Mouse (Mus musculus) kidney, embryonic 15.5 days (tissue): Measurements from ENCODE around the gene 4921517D22Rik. TPM values are rescaled to one million over a fixed set of nuclear protein-coding genes. Genes with fewer than 3 reads are reported as not detected.
A peak's percentile ranks its signal among the peaks of the same experiment; 100 is the strongest.

Experiments used
- ATAC-seq: fragments of 200-750 bp; cut with Nextera tagmentation; replicated peaks from 2 replicates; pipeline ENCODE4 v1.8.0; 2017; ENCODE audit warnings: moderate TSS enrichment; ENCODE audit not compliant: low FRiP score
- H3K27ac ChIP-seq: fragments of 300-500 bp; sonication (generic); 2 replicates; pipeline ENCODE4 v1.5.1; 2015; ENCODE audit warnings: mild to moderate bottlenecking, inconsistent platforms
- H3K27me3 ChIP-seq: fragments of 300-500 bp; sonication (generic); 2 replicates; pipeline ENCODE4 v1.6.1; 2015; ENCODE audit warnings: inconsistent platforms
- H3K36me3 ChIP-seq: fragments of 300-500 bp; sonication (generic); 2 replicates; pipeline ENCODE4 v1.6.1; 2015; ENCODE audit warnings: inconsistent platforms
- H3K4me1 ChIP-seq: fragments of 300-500 bp; sonication (generic); 2 replicates; pipeline ENCODE4 v1.6.1; 2015; ENCODE audit warnings: inconsistent platforms
- H3K4me2 ChIP-seq: fragments of 300-500 bp; sonication (generic); 2 replicates; pipeline ENCODE4 v1.6.1; 2015; ENCODE audit warnings: moderate library complexity, mild to moderate bottlenecking, inconsistent platforms
- H3K4me3 ChIP-seq: fragments of 300-500 bp; sonication (generic); replicated peaks from 2 replicates; pipeline ENCODE4 v1.5.1; 2015; ENCODE audit warnings: mild to moderate bottlenecking, inconsistent platforms
- H3K9ac ChIP-seq: fragments of 300-500 bp; sonication (generic); 2 replicates; pipeline ENCODE4 v1.6.1; 2015; ENCODE audit warnings: mild to moderate bottlenecking, inconsistent platforms
- H3K9me3 ChIP-seq: fragments of 300-500 bp; sonication (generic); replicated peaks from 2 replicates; pipeline ENCODE4 v1.6.1; 2016; ENCODE audit warnings: inconsistent platforms
- WGBS: fragments of 180-500 bp; shearing (Covaris S2); methylation state at CpG from one replicate; pipeline ENCODE4 v1.1.7; 2015; ENCODE audit warnings: mixed read lengths; 5-methylcytosine and 5-hydroxymethylcytosine counted together
- polyA plus RNA-seq: library from polyadenylated mRNA; unstranded; fragments of >200 nt; fragmentation: Nextera tagmentation; extraction: Ambion mirVana; gene quantifications from 2 replicates; pipeline ENCODE4 v1.2.1, GENCODE M21; 2015

Gene 4921517D22Rik
- polyA plus RNA-seq, 1 experiment from 2014 or later = not detected

DNA sequence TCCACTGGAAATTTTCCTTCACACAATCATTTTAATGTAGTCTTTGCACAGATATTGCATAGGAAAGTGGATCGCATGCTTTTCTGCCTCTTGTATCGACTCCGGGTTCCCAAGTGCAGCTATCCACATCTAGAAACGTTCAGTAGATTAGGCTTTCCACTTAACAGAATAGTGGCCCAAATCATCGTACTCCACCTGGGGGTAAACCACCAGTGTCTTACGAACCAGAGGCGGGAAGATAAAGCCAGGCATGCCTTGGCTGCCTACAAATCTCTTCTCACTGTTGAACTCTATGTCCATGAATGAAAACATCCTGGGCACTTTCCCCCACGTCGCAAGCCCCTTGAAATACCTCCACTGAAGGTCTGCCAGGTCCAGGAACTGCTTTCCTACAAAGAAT lies 4.6 kb downstream of the 4921517D22Rik start:
- Histone ChIP-seq H3K27ac (no peak overlapping the region), H3K9me3 (no peaks in the 10 kb centered on the region), H3K4me2 (no peak overlapping the region), H3K9ac (no peak overlapping the region), H3K4me1 (no peaks in the 10 kb centered on the region), H3K27me3 (no peaks in the 10 kb centered on the region), H3K4me3 (no peak overlapping the region), H3K36me3 (no peaks in the 10 kb centered on the region)
- 85% methylated on average over 9 of the region's 9 CpGs for WGBS
- ATAC-seq = no peak

DNA sequence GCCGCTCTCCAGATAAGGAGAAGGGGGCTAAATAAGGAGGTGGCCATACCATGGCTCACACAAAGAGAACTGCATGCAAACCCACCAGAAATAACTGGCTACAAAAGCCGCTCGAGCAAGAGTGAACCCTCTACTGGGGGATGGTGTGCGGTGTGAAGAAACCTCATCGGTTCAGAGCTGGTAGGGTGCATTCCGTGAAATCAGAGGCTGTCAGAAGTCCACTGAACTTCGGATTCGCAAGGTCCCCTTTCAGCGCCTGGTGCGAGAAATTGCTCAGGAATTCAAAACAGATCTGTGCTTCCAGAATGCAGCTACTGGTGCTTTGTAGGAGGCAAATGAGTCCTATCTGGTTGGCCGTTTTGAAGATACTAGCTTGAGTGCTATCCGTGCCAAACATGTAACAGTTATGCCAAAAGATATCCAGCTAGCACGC lies 5.6 kb downstream of the 4921517D22Rik start:
- WGBS = 77% methylated on average over 13 of the region's 13 CpGs
- ATAC-seq = no peak

GRCm38 (mm10) chr13:59685236-59685635 lies 8.7 kb downstream of the 4921517D22Rik start:
- H3K36me3 ChIP-seq = no peaks in the 10 kb centered on the region
- H3K9ac ChIP-seq = no peak overlapping the region
- H3K4me2 ChIP-seq = no peak overlapping the region
- H3K27me3 ChIP-seq = no peaks in the 10 kb centered on the region
- H3K4me3 ChIP-seq = no peak overlapping the region
- H3K27ac ChIP-seq = no peak overlapping the region
- WGBS = 88% methylated on average over 3 of the region's 3 CpGs
- ATAC-seq = no peak
- no peaks in the 10 kb centered on the region for H3K4me1 ChIP-seq
- H3K9me3 ChIP-seq = no peaks in the 10 kb centered on the region

More for the DNA sequence above, 5.6 kb downstream of the 4921517D22Rik start:
- H3K9ac ChIP-seq = no peak overlapping the region
- H3K4me2 ChIP-seq = no peak overlapping the region
- no peaks in the 10 kb centered on the region for H3K27me3 ChIP-seq
- H3K36me3 ChIP-seq = no peaks in the 10 kb centered on the region
- H3K27ac ChIP-seq = no peak overlapping the region
- H3K9me3 ChIP-seq = no peaks in the 10 kb centered on the region
- H3K4me3 ChIP-seq = no peak overlapping the region
- H3K4me1 ChIP-seq = no peaks in the 10 kb centered on the region

DNA sequence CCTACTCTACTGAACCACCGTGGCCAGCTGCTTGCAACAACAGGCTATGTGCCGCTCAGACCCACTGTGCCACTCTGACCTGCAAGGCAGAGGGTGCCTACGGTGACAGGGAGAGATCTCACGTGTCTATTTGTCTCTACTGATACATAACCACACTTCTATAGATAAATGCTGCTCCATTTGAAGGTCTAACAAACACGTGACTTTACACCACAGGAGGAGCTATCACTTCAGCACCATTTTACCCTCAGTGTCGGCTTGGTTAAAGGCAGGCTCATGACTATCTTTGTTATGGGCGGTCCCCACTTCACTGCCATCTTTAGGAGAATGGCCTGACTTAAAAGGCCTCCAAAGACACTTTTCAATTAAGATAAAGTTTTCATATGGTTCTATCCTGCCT lies 11.3 kb downstream of the 4921517D22Rik start:
- WGBS = 30% methylated on average over 7 of the region's 7 CpGs
- H3K9me3 ChIP-seq = no peaks in the 10 kb centered on the region
- H3K4me1 ChIP-seq = no peaks in the 10 kb centered on the region
- no peak for ATAC-seq
- no peak overlapping the region for H3K27ac ChIP-seq
- no peak overlapping the region for H3K4me3 ChIP-seq
- no peak overlapping the region for H3K4me2 ChIP-seq
- H3K27me3 ChIP-seq = no peaks in the 10 kb centered on the region
- no peak overlapping the region for H3K9ac ChIP-seq
- no peaks in the 10 kb centered on the region for H3K36me3 ChIP-seq

- 69% methylated on average over 4 of the region's 4 CpGs for WGBS
- Histone ChIP-seq H3K9me3 (no peaks in the 10 kb centered on the region), H3K4me2 (no peak overlapping the region), H3K4me3 (no peak overlapping the region), H3K9ac (no peak overlapping the region), H3K27ac (no peak overlapping the region), H3K36me3 (no peaks in the 10 kb centered on the region), H3K4me1 (peaks cover 6% of the 10 kb centered on the region), H3K27me3 (no peaks in the 10 kb centered on the region)
- no peak for ATAC-seq
Observed at GRCm38 (mm10) chr13:59679908-59680307, 14.0 kb downstream of the 4921517D22Rik start.

GRCm38 (mm10) chr13:59679306-59679705 lies 14.6 kb downstream of the 4921517D22Rik start:
- no peak overlapping the region for H3K4me3 ChIP-seq
- no peaks in the 10 kb centered on the region for H3K9me3 ChIP-seq
- no peaks in the 10 kb centered on the region for H3K36me3 ChIP-seq
- no peaks in the 10 kb centered on the region for H3K27me3 ChIP-seq
- 39% methylated on average over 4 of the region's 4 CpGs for WGBS
- no peak for ATAC-seq
- peaks cover 11% of the 10 kb centered on the region for H3K4me1 ChIP-seq
- no peak overlapping the region for H3K9ac ChIP-seq
- no peak overlapping the region for H3K27ac ChIP-seq
- no peak overlapping the region for H3K4me2 ChIP-seq

DNA sequence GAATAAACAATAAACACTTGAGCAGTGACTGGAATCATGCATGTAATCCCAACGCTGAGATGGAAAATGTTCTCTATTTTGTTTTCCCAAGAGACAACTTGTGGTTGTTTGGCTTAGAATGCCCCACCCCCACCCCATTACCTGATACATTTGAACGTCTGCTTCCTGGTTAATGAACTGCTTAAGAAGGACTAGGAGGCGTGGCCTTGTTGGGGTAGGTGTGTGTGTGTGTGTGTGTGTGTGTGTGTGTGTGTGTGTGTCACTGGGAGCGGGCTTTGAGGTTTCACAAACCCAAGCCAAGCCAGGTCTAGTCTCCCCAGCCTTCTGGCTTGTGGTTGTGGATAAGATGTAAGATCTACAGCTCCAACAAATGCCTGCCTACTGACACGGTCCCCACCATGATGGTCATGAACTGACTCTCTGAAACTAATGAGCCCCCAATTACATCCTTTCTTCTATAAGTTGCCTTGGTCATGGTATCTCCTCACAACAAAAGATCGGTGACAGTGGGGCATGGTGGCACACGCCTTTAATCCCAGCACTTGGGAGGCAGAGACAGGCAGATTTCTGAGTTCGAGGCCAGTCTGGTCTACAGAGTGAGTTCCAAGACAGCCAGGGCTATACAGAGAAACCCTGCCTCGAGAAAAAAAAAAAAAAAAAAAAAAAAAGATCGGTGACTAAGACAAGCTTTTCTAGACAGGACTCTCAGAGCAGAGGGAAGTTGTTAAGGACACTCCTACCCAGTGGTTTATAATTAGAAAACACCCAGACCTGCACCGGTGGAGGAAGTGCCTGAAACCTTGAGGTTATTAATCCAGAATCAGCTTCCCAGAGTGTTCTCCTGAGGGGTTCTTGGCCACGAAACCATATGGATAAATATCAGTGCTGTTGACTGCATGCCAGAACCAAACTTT lies 17.3 kb downstream of the 4921517D22Rik start:
- H3K4me2 ChIP-seq = no peak overlapping the region
- 70% methylated on average over 12 of the region's 12 CpGs for WGBS
- no peak overlapping the region for H3K4me3 ChIP-seq
- H3K4me1 ChIP-seq = peaks cover 21% of the 10 kb centered on the region
- H3K9me3 ChIP-seq = no peaks in the 10 kb centered on the region
- ATAC-seq = no peak
- H3K27ac ChIP-seq = no peak overlapping the region
- H3K27me3 ChIP-seq = no peaks in the 10 kb centered on the region
- H3K9ac ChIP-seq = no peak overlapping the region
- H3K36me3 ChIP-seq = no peaks in the 10 kb centered on the region

DNA sequence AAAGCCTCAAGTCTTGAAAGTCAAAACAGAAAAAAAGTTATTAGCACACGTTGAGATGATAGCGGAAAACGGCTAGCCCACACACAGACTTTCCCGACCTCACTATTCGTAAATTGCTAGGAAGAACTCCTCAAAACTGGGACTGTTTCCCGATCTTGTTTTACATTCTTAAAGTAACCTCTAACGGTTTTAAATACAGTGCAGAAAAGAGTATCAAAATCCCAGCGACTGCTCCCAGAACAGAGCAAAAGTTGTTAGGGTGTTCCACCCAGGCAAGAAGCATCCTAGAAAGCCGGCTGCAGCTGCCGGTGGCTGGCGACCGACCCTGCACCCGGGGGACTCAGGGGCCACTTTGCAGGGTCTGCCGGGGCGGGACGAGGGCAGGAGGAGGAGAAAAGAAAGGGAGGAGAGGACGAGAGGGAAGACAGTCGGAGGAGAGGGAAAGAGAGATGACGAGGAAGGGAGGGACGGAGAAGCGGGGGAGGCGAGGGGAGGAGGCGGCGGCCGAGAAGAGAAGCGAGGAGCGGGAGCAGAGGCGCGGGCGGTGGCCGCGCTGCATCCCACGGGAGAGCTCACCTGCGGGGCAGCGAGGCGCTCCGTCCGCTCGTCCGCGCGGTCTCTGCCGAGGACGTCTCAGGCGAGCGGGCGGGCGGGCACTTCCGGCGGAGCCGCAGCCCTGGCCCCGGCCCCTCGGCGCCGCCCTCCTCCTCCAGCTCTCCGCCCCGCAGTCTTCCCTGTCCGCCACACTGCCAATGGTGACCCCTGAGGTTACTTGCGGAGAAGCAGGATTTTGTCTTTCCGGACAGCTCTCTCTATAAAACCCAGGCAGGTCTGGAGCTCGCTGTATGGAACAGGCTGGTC lies 18.5 kb downstream of the 4921517D22Rik start, which contains the start of gene Golm1:
Gene Golm1 (minus strand): TSS at position 661 of the 861 bp plus-strand sequence.
- Histone ChIP-seq H3K36me3 (no peaks in the 10 kb centered on the region), H3K9me3 (no peaks in the 10 kb centered on the region), H3K4me1 (peaks cover 21% of the 10 kb centered on the region), H3K4me2 (peak within 1 kb of the TSS; percentile 79), H3K9ac (peak within 1 kb of the TSS; percentile 63), H3K4me3 (peak within 1 kb of the TSS; percentile 83), H3K27ac (peak within 1 kb of the TSS; percentile 86), H3K27me3 (no peaks in the 10 kb centered on the region)
- peak; percentile 88 for ATAC-seq
- under 1% methylated on average over 45 of the region's 61 CpGs for WGBS

- peak overlapping the region; percentile 86; the same call in 1 of the 2 replicates for H3K27ac ChIP-seq
- no peaks in the 10 kb centered on the region for H3K36me3 ChIP-seq
- no peak for ATAC-seq
- H3K9ac ChIP-seq = peak overlapping the region; percentile 63
- H3K9me3 ChIP-seq = no peaks in the 10 kb centered on the region
- H3K27me3 ChIP-seq = no peaks in the 10 kb centered on the region
- 2% methylated on average over 13 of the region's 13 CpGs for WGBS
- peak overlapping the region; percentile 83 for H3K4me3 ChIP-seq
- peak overlapping the region; percentile 79 for H3K4me2 ChIP-seq
- peaks cover 21% of the 10 kb centered on the region for H3K4me1 ChIP-seq
Observed at GRCm38 (mm10) chr13:59674761-59675150, 19.2 kb downstream of the 4921517D22Rik start.

GRCm38 (mm10) chr13:59674215-59674614 lies 19.7 kb downstream of the 4921517D22Rik start:
- Histone ChIP-seq H3K9me3 (no peaks in the 10 kb centered on the region), H3K27me3 (no peaks in the 10 kb centered on the region), H3K4me3 (peak overlapping the region; percentile 83), H3K36me3 (no peaks in the 10 kb centered on the region), H3K9ac (0 out of 2 replicates have a peak overlapping the region, but pooled peaks have one; percentile 21), H3K4me1 (peaks cover 21% of the 10 kb centered on the region), H3K27ac (0 out of 2 replicates have a peak overlapping the region, but pooled peaks have one; percentile 9), H3K4me2 (peak overlapping the region; percentile 79)
- WGBS = 16% methylated on average over 3 of the region's 3 CpGs
- ATAC-seq = no peak

DNA sequence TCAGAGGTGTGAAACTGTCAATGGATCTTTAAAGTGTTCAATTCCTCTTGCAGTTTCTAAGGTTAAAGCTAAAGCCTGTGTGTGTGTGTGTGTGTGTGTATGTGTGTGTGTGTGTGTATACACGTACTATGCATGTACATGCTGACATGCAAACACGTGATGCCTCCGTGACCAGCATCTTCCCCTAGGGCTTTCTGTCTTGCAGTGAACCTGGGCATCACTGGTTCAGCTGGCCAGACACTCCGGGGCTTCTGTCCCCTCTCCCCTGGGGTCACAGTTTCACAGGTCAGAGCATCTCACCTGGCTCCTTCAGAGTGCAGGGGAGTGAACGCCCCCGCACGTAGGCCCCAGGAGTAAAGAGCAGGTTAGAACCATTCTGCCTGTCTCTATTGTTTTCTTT lies 20.3 kb downstream of the 4921517D22Rik start:
- peaks cover 27% of the 10 kb centered on the region for H3K4me1 ChIP-seq
- no peaks in the 10 kb centered on the region for H3K36me3 ChIP-seq
- H3K27me3 ChIP-seq = no peaks in the 10 kb centered on the region
- WGBS = 57% methylated on average over 7 of the region's 7 CpGs
- H3K9ac ChIP-seq = no peak overlapping the region
- H3K27ac ChIP-seq = no peak overlapping the region
- H3K4me3 ChIP-seq = no peak overlapping the region
- no peak for ATAC-seq
- H3K4me2 ChIP-seq = peak overlapping the region; percentile 79; the same call in 1 of the 2 replicates
- no peaks in the 10 kb centered on the region for H3K9me3 ChIP-seq

DNA sequence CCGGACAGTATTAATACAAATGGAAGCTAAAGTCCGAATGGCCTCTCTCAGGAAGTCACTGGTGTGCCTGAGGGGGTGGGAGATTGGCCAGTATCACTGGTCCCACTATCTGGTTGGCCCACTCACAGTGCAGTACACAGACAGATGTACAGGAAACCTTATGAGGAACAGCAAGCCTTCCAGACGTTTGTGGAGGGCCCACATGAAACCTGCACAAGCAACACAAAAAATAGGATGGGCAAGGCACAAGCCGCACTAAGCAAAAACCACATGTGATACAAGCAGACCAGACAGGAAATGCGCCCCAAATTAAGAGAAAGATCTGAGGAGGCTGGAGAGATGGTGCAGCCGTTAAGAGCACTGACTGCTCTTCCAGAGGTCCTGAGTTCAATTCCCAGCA lies 21.7 kb downstream of the 4921517D22Rik start:
- Histone ChIP-seq H3K4me3 (no peak overlapping the region), H3K4me1 (peaks cover 31% of the 10 kb centered on the region), H3K36me3 (no peaks in the 10 kb centered on the region), H3K4me2 (no peak overlapping the region), H3K9ac (no peak overlapping the region), H3K27me3 (no peaks in the 10 kb centered on the region), H3K27ac (no peak overlapping the region), H3K9me3 (no peaks in the 10 kb centered on the region)
- WGBS = 65% methylated on average over 6 of the region's 6 CpGs
- no peak for ATAC-seq
